Mouse (Mus musculus): ENCODE data around the gene Zbtb21. TPM values are rescaled to one million over a fixed set of nuclear protein-coding genes. Genes with fewer than 3 reads are reported as not detected.

Zbtb21 gene
- polyA plus RNA-seq, 1 experiment from 2014 or later = 13.8 TPM

DNA sequence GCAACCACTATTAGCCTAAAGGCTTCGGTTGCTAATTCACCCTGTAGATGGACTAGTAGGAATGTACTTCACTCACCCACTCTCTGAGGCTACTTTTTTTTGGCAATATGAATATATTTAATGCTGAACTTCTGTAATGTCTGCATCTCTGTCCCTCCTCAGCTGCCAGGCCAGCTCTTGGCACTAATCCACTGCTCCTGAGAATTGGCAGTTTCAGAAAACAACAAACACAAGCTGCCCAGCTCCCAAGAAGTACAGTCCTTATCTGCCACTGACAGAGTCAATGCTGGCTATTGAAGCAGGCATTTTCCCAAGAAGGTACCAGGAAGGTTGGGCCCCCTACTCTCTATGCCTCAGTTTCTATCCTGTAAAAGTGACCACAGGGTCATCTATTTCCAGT lies 53.1 kb downstream of the Zbtb21 start:
- no peaks in the 10 kb centered on the region for H3K27me3 ChIP-seq (ENCODE audit: control insufficient read depth, insufficient read depth, low read length)
- DNase-seq (ENCODE audit: low spot score) = no peak
- WGBS = 97% methylated on average over 1 of the region's 1 CpGs
- no peaks in the 10 kb centered on the region for H3K36me3 ChIP-seq (replicated peaks; ENCODE audit: control insufficient read depth, insufficient read depth)
- no peak overlapping the region for H3K9ac ChIP-seq
- no peak overlapping the region for H3K27ac ChIP-seq
- H3K4me2 ChIP-seq (replicated peaks) = no peak overlapping the region
- no peaks in the 10 kb centered on the region for H3K9me3 ChIP-seq (ENCODE audit: control insufficient read depth, low read length)
- H3K4me1 ChIP-seq (replicated peaks; ENCODE audit: control insufficient read depth, insufficient read depth, low read length) = no peaks in the 10 kb centered on the region
- H3K4me3 ChIP-seq (replicated peaks; ENCODE audit: low read length) = no peak overlapping the region
- no peak for ATAC-seq (ENCODE audit: low FRiP score)

DNA sequence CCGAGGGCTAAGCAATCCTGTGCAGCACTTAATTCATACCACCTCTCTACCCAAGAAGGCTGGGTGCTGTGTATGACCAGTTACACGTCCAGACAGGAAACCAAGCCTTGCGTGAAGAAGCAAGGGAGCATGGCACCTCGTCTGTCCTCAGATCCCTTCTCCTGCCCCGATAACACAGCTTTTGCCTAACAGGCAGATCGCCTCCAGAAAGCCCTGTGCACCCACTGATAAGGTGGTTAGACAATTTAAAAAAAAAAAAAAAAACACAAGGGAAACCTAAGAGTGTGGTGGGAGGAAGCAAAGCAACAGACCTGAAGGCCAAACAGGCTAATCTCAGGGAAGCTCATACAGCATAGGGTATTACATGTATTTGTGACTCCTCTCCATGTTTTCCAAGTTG lies 54.9 kb downstream of the Zbtb21 start:
- DNase-seq (ENCODE audit: low spot score) (no peak), ATAC-seq (ENCODE audit: low FRiP score) (no peak)
- WGBS = 87% methylated on average over 6 of the region's 6 CpGs
- H3K36me3 ChIP-seq (replicated peaks; ENCODE audit: control insufficient read depth, insufficient read depth) = no peaks in the 10 kb centered on the region
- no peak overlapping the region for H3K4me2 ChIP-seq (replicated peaks)
- no peaks in the 10 kb centered on the region for H3K27me3 ChIP-seq (ENCODE audit: control insufficient read depth, insufficient read depth, low read length)
- H3K27ac ChIP-seq = no peak overlapping the region
- no peak overlapping the region for H3K4me3 ChIP-seq (replicated peaks; ENCODE audit: low read length)
- H3K9me3 ChIP-seq (ENCODE audit: control insufficient read depth, low read length) = no peaks in the 10 kb centered on the region
- no peaks in the 10 kb centered on the region for H3K4me1 ChIP-seq (replicated peaks; ENCODE audit: control insufficient read depth, insufficient read depth, low read length)
- no peak overlapping the region for H3K9ac ChIP-seq

DNA sequence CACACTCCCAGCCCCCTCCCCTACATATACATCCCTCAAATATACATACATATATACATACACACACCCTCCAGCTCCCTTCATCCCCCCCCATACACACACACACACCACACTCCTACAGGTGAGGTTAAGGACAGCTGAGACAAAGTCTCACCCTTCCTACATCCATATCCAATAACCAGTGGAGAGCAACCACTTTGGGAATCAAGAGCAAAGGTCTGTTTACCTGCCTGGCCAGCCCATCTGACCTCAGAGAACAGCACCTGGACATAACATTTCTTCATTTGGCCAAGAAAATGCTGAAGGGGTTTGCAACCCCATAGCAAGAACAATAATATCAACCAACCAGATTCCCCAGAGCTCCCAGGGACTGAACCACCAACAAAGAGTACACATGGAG lies 56.1 kb downstream of the Zbtb21 start:
- Histone ChIP-seq H3K9ac (no peak overlapping the region), H3K4me3 (replicated peaks; ENCODE audit: low read length) (no peak overlapping the region), H3K4me2 (replicated peaks) (no peak overlapping the region), H3K27me3 (ENCODE audit: control insufficient read depth, insufficient read depth, low read length) (no peaks in the 10 kb centered on the region), H3K27ac (no peak overlapping the region), H3K9me3 (ENCODE audit: control insufficient read depth, low read length) (no peaks in the 10 kb centered on the region), H3K4me1 (replicated peaks; ENCODE audit: control insufficient read depth, insufficient read depth, low read length) (no peaks in the 10 kb centered on the region), H3K36me3 (replicated peaks; ENCODE audit: control insufficient read depth, insufficient read depth) (no peaks in the 10 kb centered on the region)
- DNase-seq (ENCODE audit: low spot score) (no peak), ATAC-seq (ENCODE audit: low FRiP score) (no peak)

DNA sequence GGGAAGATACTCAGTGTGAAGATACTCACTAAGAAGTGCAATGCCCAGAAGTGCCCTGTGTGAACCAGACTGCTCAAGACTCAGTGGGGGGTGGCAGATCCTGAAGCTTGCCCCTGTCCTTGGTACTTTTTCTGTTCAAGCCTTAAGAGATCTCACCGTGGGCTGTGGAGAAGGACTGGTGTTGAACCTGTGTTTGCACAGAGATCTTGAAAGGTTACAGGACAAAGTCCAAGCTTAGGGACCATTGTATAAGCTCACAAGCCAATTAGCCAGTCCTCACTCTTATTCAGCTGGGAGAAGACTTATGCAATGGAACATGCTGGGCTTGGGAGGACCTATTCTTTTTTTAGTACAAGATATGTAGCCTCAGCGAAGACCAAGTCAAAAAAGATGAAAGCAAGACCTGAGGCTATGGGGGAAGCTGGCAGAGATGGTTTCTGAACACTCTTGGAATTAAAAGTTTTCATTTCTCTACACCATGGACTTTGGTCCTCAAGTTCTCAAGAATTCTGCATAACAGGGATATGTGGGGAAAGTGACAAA lies 56.9 kb downstream of the Zbtb21 start:
- no peak overlapping the region for H3K4me3 ChIP-seq (replicated peaks; ENCODE audit: low read length)
- H3K4me2 ChIP-seq (replicated peaks) = no peak overlapping the region
- ATAC-seq (ENCODE audit: low FRiP score) (no peak), DNase-seq (ENCODE audit: low spot score) (no peak)
- H3K27ac ChIP-seq = no peak overlapping the region
- H3K27me3 ChIP-seq (ENCODE audit: control insufficient read depth, insufficient read depth, low read length) = no peaks in the 10 kb centered on the region
- no peaks in the 10 kb centered on the region for H3K4me1 ChIP-seq (replicated peaks; ENCODE audit: control insufficient read depth, insufficient read depth, low read length)
- H3K36me3 ChIP-seq (replicated peaks; ENCODE audit: control insufficient read depth, insufficient read depth) = no peaks in the 10 kb centered on the region
- H3K9me3 ChIP-seq (ENCODE audit: control insufficient read depth, low read length) = no peaks in the 10 kb centered on the region
- WGBS = 83% methylated on average over 2 of the region's 2 CpGs
- no peak overlapping the region for H3K9ac ChIP-seq

DNA sequence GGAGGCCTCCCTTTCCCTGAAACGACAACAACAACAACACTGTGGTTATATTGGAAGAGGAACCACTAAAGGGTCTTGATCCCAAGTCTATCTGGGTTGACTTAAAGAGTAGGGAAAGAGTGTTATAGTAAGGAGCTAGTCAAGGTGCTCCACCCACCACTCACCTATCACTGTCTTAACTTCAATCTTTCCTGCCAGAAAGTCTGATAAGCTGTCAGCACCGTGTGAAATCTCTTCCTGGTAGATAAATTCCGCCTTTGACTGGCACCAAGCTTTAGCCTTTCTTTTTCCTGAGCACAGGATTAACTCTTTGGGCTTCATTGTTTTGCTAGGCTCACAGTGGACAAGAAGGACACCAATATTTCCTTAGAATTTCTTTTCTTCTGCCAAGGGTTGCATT lies 58.4 kb downstream of the Zbtb21 start:
- WGBS = 88% methylated on average over 3 of the region's 3 CpGs

DNA sequence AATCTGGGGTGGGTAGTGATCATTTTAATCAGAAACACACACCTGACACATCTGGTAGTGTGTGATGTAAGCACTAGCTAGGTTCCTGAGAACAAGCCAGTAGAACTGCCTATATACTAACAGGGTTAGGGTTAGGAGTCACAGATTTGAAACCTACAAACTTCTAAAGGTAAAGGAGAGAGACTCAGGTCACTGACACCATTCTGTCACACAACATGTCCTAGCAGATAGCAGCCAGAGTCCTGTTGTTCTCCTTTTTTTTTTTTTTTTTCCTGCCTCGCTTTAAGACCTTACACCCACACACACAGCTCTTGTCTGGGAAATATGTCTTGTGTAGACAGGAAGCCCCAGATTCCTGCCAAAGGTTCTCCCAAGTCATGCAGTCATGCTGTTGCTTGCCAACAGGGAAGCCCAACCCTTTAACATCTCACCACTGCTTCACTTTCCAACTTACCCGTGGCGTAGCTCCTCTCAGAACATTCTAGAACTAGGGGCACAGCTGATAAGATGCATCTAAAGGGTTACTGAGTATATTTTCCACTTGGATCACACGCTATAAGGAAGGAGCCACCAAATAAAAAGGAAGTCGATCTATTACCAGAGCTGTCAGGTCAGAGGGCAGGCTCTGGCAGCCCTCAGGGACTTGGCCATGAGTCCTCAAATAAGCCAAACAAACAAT lies 64.9 kb downstream of the Zbtb21 start:
- Histone ChIP-seq H3K4me1 (replicated peaks; ENCODE audit: control insufficient read depth, insufficient read depth, low read length) (no peaks in the 10 kb centered on the region), H3K36me3 (replicated peaks; ENCODE audit: control insufficient read depth, insufficient read depth) (no peaks in the 10 kb centered on the region), H3K4me3 (replicated peaks; ENCODE audit: low read length) (no peak overlapping the region), H3K9me3 (ENCODE audit: control insufficient read depth, low read length) (no peaks in the 10 kb centered on the region), H3K27ac (no peak overlapping the region), H3K9ac (no peak overlapping the region), H3K27me3 (ENCODE audit: control insufficient read depth, insufficient read depth, low read length) (no peaks in the 10 kb centered on the region), H3K4me2 (replicated peaks) (no peak overlapping the region)
- no peak for ATAC-seq (ENCODE audit: low FRiP score)
- DNase-seq (ENCODE audit: low spot score) = no peak
- WGBS = 73% methylated on average over 5 of the region's 5 CpGs

More for the DNA sequence above, 58.4 kb downstream of the Zbtb21 start:
- H3K4me1 ChIP-seq (replicated peaks; ENCODE audit: control insufficient read depth, insufficient read depth, low read length) = no peaks in the 10 kb centered on the region
- no peak overlapping the region for H3K9ac ChIP-seq
- DNase-seq (ENCODE audit: low spot score) (no peak), ATAC-seq (ENCODE audit: low FRiP score) (no peak)
- no peaks in the 10 kb centered on the region for H3K27me3 ChIP-seq (ENCODE audit: control insufficient read depth, insufficient read depth, low read length)
- no peak overlapping the region for H3K4me2 ChIP-seq (replicated peaks)
- no peaks in the 10 kb centered on the region for H3K36me3 ChIP-seq (replicated peaks; ENCODE audit: control insufficient read depth, insufficient read depth)
- H3K4me3 ChIP-seq (replicated peaks; ENCODE audit: low read length) = no peak overlapping the region
- no peaks in the 10 kb centered on the region for H3K9me3 ChIP-seq (ENCODE audit: control insufficient read depth, low read length)
- no peak overlapping the region for H3K27ac ChIP-seq

Other genes starting within 250 kb of the Zbtb21 start
- 0.76 and 0.83 TPM in 2 replicates for gene Ripk4, start 198.8 kb downstream of the Zbtb21 start, polyA plus RNA-seq (2014; fragmentation: Nextera tagmentation; extraction: Ambion mirVana)
- gene Prdm15, start 110.8 kb downstream of the Zbtb21 start, polyA plus RNA-seq (2014; fragmentation: Nextera tagmentation; extraction: Ambion mirVana) = 9.2 and 10.0 TPM in 2 replicates
- 19.6 and 21.0 TPM in 2 replicates for gene C2cd2, start within 50 bp of the Zbtb21 start, polyA plus RNA-seq (2014; fragmentation: Nextera tagmentation; extraction: Ambion mirVana)
- 24.0 and 24.2 TPM in 2 replicates for gene B230307C23Rik, start 34.7 kb upstream of the Zbtb21 start, polyA plus RNA-seq (2014; fragmentation: Nextera tagmentation; extraction: Ambion mirVana)
- gene A630089N07Rik, start 119.8 kb upstream of the Zbtb21 start, polyA plus RNA-seq (2014; fragmentation: Nextera tagmentation; extraction: Ambion mirVana) = 14.3 and 15.3 TPM in 2 replicates

Measured in hindbrain, embryonic 14.5 days (tissue).